Comparison of ENCODE assay signal across 8 mouse cellular contexts in the genomic region with DNA sequence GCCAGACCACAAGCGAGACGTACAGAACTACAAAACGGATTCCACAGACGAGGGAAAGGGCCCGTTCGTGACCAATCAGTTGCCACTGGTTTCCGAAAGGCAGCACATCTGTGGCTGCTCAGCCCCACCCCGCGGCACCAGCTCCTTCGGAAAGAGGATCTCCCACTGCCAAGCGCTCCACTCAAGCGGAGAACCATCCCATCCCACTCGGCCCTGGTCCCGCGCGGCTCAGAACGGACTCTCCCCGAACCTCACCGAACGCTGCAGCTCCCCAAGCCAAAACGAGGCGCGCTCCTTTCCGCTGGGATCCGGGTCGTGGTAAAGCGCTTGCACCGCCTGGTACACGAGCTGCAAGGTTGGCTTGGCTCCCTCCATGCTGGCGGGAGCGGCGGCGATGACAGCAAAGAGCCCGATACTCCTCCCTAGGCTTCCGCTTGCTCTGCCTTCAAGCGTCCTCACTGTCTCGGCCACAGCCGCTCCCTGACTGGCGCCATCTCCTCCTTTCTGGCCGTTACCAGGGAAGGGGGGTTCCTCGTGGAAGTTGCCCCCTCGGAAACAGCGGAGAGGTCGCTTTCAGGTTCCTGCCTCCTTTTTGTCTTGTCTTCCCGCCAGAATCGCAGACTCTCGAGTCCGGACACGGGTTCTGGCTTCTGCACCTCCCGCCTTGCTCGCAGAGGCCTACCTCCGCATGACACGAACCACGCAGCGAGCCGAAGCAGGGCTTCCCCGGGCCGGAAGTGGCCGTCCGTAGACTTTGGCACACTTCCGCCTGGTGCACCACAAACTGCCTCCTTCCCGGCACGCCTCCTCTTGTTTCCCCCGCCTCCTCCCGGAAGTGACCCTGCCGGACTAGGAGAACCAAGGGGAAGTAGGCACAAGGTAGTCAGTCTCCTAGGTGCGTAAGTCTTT. TPM values are rescaled to one million over a fixed set of nuclear protein-coding genes. Genes with fewer than 3 reads are reported as not detected.
DNase-seq lines count a peak whose midpoint lies in the region; ATAC-seq lines count a peak whose summit lies in the region.

A gene (minus strand): TSS at position 777 of the 909 bp plus-strand sequence.

- peak within 1 kb of the TSS; percentile 78 for H3K4me2 ChIP-seq in hindbrain, embryonic 11.5 days (replicated peaks; ENCODE audit: low read depth, low read length)

- peak within 1 kb of the TSS; percentile 89 for H3K9ac ChIP-seq in hindbrain, embryonic 11.5 days (ENCODE audit: low read depth, low read length)

- no peaks in the 10 kb centered on the region for H3K27me3 ChIP-seq in hindbrain, embryonic 11.5 days (ENCODE audit: control insufficient read depth, insufficient read depth, low read length)

- DNase-seq in Muller cell, postnatal 12 days (ENCODE audit: inconsistent ontology term): peak; percentile 97
- peak; percentile 95 for DNase-seq in cerebellum, adult 9-11 months
- peak; percentile 82 to 95 for DNase-seq in frontal cortex, adult 2 months (ENCODE audit: extremely low spot score in 1 of 2, low spot score in 1 of 2)
- DNase-seq in hindbrain, embryonic 11.5 days (ENCODE audit: low spot score): peak; percentile 92
- DNase-seq in layer of hippocampus, postnatal 10 days (ENCODE audit: low spot score in 2 of 2): peak; percentile 90 to 93
- DNase-seq in lung, postnatal 10 days: peak; percentile 98
- peak; percentile 90 for DNase-seq in ovary, postnatal 36 days (ENCODE audit: low spot score)
- DNase-seq in thymus, postnatal 25 days: peak; percentile 93

- no peaks in the 10 kb centered on the region for H3K36me3 ChIP-seq in hindbrain, embryonic 11.5 days (ENCODE audit: control insufficient read depth, insufficient read depth, low read length)

- under 1% methylated on average over 67 of the region's 67 CpGs for WGBS in hindbrain, embryonic 11.5 days

- H3K4me1 ChIP-seq in hindbrain, embryonic 11.5 days (replicated peaks; ENCODE audit: control insufficient read depth, insufficient read depth, low read length): no peaks in the 10 kb centered on the region

- no peaks in the 10 kb centered on the region for H3K9me3 ChIP-seq in hindbrain, embryonic 11.5 days (ENCODE audit: control insufficient read depth, low read length)

- peak; percentile 97 for ATAC-seq in hindbrain, embryonic 11.5 days (ENCODE audit: low FRiP score)

- H3K4me3 ChIP-seq in hindbrain, embryonic 11.5 days (ENCODE audit: low read depth, low read length): peak within 1 kb of the TSS; percentile 95

- peak within 1 kb of the TSS; percentile 24; the same call in 1 of the 2 replicates for H3K27ac ChIP-seq in hindbrain, embryonic 11.5 days (ENCODE audit: low read depth, low read length)

RNA-seq across cellular contexts. Expression of the gene that starts here (rescaled TPM):
- 49.3 and 57.0 TPM in 2 replicates for polyA plus RNA-seq in frontal cortex, adult 2 months (2012; rRNA removed)
- 97.3 and 118 TPM in 2 replicates for polyA plus RNA-seq in hindbrain, embryonic 11.5 days (2014; fragmentation: Nextera tagmentation; extraction: Ambion mirVana)
- 10 to 100 TPM; 71.5 to 72.2 TPM for total RNA-seq in layer of hippocampus, postnatal 10 days (2021)

Comparison
In these comparisons a context has a peak if more than half of its experiments do, and no peak if none do; other contexts are left out.
1. Peak in every context shown above with its lines: DNase-seq, ATAC-seq, H3K4me3 ChIP-seq and H3K27ac ChIP-seq.